Mouse (Mus musculus): Measurements from ENCODE around the gene Gucy1b2.

Gucy1b2 gene

GRCm38 (mm10) chr14:62446385-62447213 lies 9.5 kb downstream of the Gucy1b2 start:
- in situ Hi-C loops (cut with MboI, MseI) = no loop called here

- in situ Hi-C loops (cut with MboI, MseI) = no loop called here
Measured at GRCm38 (mm10) chr14:62443840-62444430, 12.2 kb downstream of the Gucy1b2 start.

GRCm38 (mm10) chr14:62442971-62443370 lies 13.1 kb downstream of the Gucy1b2 start:
- in situ Hi-C loops (cut with MboI, MseI) = no loop called here

- in situ Hi-C loops (cut with MboI, MseI) = no loop called here
Measured at GRCm38 (mm10) chr14:62440036-62440435, 16.1 kb downstream of the Gucy1b2 start.

GRCm38 (mm10) chr14:62438236-62438635 lies 17.9 kb downstream of the Gucy1b2 start:
- in situ Hi-C loops (cut with MboI, MseI) = no loop called here

- in situ Hi-C loops (cut with MboI, MseI) = no loop called here
Measured at GRCm38 (mm10) chr14:62437806-62438205, 18.3 kb downstream of the Gucy1b2 start.

GRCm38 (mm10) chr14:62425277-62425691 lies 30.8 kb downstream of the Gucy1b2 start:
- in situ Hi-C loops (cut with MboI, MseI) = no loop called here

- in situ Hi-C loops (cut with MboI, MseI) = no loop called here
Measured at GRCm38 (mm10) chr14:62422265-62422664, 33.8 kb downstream of the Gucy1b2 start.

GRCm38 (mm10) chr14:62417501-62417900 lies 38.6 kb downstream of the Gucy1b2 start:
- in situ Hi-C loops (cut with MboI, MseI) = no loop called here

GRCm38 (mm10) chr14:62416742-62417134 lies 39.4 kb downstream of the Gucy1b2 start:
- in situ Hi-C loops (cut with MboI, MseI) = no loop called here

DNA sequence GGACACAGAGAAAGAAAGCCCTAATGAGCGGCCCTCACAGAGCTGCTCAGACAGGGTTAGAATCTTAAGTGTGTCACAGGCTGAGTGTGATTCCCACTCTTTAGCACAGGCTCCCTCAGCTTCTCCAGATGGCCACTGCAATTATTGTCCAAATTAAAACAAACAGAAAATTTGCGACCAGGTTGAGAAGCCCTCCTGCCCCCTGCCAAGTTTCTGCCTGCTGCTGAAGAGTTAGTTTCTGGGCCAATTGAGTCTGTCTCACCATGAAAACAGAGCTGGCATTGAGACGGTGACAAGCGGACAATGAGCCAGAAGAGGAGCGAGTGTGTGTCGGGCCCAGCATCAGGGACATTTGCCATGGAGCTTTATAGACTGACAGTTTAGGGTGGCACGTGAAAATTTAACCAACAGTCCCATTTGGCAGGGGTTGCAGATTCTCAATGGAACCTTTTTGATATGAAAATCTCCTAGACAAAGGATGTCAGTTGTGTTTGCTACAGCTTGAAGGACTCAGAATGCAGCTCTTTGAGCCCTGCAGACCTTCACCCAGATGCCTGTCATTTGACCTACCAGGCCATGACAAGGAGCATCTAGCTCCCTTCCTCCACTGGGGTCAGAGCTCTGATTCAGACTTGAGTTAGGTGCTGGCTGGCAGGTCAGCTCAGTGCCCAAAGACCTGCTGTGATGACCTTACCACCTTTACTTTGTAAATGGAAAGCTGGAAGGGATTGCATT lies 39.9 kb downstream of the Gucy1b2 start:
- in situ Hi-C loops (cut with MboI, MseI) = no loop called here

DNA sequence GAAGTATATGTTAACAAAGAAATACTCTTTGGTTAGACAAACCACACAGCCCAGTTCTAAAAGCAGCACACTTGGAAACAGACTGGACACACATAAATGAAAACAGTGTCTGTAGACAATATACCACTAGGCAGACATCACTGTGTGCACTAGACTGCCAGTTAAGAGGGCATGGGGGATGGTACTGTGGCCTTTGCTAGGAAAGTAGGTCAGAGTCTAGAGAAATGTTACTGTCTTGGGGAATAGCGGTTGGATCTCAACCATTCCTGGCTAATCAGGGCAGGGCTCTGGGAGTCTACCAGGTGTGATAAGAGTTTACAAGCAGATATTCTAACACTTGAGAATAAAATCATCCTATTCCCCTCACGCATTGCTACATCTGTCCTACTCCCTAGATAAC lies 60.7 kb downstream of the Gucy1b2 start:
- in situ Hi-C loops (cut with MboI, MseI) = no loop called here

GRCm38 (mm10) chr14:62392754-62393153 lies 63.3 kb downstream of the Gucy1b2 start:
- in situ Hi-C loops (cut with MboI, MseI) = no loop called here

DNA sequence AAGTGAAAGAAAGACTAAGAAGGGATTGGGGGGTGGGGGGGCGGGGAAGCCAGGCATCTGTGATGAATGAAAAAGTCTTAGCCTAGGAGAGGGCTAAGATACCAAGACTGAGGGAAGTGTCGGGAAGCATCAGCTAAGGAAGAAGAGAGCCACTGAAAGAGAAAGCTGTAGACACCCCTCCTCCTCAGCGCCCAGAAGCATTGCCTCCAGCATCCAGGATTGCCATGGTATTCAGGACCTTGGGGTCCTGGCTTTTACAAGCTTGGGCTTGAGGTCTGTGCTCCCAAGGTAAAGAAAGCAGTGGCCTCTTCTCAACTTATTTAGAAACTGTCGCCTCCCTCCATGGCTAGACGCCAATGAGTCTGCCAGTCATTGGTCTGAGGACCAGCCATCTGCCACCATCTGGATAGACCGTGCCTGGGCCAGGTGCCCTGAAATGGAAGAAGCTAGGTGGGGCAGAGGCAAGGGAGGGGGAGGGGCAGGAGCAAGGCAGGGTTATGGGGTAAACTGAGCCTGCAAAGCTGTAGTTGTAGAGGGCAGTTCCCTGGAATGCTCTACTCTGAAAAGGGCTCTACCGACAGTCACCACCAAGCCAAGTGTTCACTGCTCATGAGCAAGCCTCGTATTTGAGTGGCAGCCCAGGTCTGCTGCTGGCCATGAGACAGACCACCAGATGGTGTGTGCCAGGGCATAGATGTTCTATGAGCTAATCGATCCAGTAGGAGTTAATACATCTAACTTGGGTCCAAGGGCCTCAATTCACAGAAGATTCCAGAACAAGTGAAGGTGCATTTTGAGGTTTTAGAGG lies 66.2 kb downstream of the Gucy1b2 start:
- in situ Hi-C loops (cut with MboI, MseI) = no loop called here

DNA sequence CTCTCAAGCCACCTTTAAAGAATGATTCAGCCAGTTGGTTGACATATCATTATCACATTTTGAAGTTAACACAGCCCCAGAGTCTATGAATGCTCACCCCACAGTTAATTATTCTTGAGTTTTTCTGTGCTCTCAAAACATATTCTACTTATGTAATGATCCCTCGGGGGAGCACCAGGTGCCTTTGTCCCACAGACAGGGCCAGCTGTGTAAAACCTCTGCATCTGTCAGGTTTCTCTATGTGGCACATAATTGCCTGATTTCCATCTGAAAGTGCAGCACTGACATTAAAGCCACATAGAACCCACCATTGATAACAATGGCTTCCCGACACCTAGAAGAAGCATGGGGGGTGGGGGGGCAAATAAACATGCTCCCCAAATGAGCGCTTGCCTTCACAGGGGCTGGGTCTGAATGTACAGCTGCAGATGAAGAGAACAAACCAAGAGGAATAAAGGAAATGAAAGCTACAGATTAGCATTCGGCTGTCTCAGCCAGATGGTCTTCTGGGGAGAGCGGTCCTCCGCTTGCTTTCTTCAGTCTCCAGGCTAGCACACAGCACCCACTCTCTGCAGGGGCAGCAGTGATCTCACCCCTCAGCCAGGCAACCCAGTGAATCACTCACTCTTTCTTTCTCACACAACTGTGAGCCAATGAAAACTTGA lies 66.9 kb downstream of the Gucy1b2 start:
- in situ Hi-C loops (cut with MboI, MseI) = no loop called here

DNA sequence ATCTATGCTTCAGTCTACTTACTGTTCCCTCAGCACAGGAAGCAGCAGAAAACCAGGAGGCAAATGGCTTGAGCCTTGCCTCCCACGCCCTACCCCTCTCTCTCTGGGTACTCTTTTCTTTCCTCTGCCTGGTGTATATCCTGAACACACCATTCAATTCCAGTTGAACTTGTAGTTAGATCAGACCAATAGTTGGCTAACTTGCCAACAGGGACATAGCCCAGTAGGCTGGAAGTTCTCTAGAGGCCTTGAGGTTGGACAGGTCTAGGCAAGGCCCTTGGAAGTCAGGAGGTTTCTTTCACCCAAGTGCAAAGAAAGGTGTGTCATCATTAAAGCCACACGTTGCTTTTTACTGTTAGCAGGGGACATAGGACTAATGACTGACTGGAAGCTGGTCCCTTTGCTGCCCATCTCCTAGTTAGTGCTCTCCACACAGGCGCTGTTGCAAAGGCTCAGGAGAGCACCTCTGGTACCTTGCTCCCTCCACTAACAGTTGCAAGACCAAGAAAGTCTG lies 72.2 kb downstream of the Gucy1b2 start:
- in situ Hi-C loops (cut with MboI, MseI) = no loop called here

DNA sequence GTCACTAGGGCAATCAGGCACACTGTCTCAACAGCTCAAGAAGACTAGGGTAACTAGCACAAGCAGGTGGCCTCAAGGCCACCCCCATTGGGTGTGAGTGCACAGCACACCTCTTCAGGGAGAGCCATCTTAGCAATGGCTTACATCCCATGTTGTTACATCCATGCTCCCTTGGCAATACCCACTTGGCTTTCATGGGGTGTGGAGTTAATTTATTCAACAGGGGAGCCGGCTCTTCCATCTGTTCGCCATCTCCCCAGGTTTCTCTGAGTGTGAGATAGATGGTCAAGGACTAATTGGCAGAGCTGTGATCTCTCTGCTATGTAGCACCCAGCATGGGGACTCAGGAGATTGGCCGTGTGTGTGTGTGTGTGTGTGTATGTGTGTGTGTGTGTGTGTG lies 73.0 kb downstream of the Gucy1b2 start:
- in situ Hi-C loops (cut with MboI, MseI) = no loop called here

GRCm38 (mm10) chr14:62380606-62381005 lies 75.5 kb downstream of the Gucy1b2 start:
- in situ Hi-C loops (cut with MboI, MseI) = no loop called here

DNA sequence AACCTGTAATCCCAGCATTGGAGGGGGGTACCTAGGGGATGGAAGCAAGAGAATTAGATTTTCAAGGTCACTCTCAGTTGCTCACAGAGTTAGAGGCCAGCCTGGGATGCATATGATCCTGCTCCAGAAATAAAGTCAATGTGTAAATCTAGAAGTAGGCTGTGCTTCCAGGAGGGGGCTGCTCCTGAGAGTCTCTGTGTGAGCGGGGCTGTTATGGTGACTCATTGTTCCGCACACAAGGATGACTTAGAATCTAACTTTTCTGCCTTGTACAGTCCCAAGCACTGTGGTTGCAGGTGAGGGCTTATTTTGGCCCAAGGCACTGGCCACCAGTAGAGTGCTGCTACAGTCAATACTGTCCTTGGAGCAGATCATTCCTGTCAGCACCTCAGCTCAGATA lies 76.7 kb downstream of the Gucy1b2 start:
- in situ Hi-C loops (cut with MboI, MseI) = no loop called here

- in situ Hi-C loops (cut with MboI, MseI) = no loop called here
Measured at GRCm38 (mm10) chr14:62376115-62376514, 80.0 kb downstream of the Gucy1b2 start.

GRCm38 (mm10) chr14:62375694-62376093 lies 80.4 kb downstream of the Gucy1b2 start:
- in situ Hi-C loops (cut with MboI, MseI) = no loop called here

All from T-helper 2 cell (primary cell).